Mouse (Mus musculus) spleen, postnatal 36 days (tissue): ENCODE measurements around the gene Syne2.
"Not testable (repeated sequence)": the region's sequence is repeated elsewhere in the genome, so short reads cannot be mapped to it uniquely, and the experiment has no call there.

Experiments used
- DNase-seq, 2 experiments: peaks; one replicate each; pipeline ENCODE4 v3.0.0; 2022; ENCODE audit warnings: low spot score in 2 of 2, mixed read lengths in 1 of 2

Gene Syne2

GRCm38 (mm10) chr12:76095117-76096035 is 277.4 kb downstream of the Syne2 start:
- peak in 1 of 2 experiments; percentile 5 for DNase-seq

GRCm38 (mm10) chr12:76102621-76103020 is 284.7 kb downstream of the Syne2 start:
- DNase-seq: no peak

GRCm38 (mm10) chr12:76104596-76105351 is 286.8 kb downstream of the Syne2 start:
- no peak for DNase-seq

- DNase-seq: no peak
Observed at GRCm38 (mm10) chr12:76109646-76110405, 291.9 kb downstream of the Syne2 start.

GRCm38 (mm10) chr12:76111046-76111445 is 293.1 kb downstream of the Syne2 start:
- no peak for DNase-seq

GRCm38 (mm10) chr12:76116577-76116976 is 298.6 kb downstream of the Syne2 start:
- DNase-seq: no peak

GRCm38 (mm10) chr12:76117632-76118153 is 299.8 kb downstream of the Syne2 start:
- DNase-seq: no peak

GRCm38 (mm10) chr12:76123223-76123622 is 305.3 kb downstream of the Syne2 start:
- peak; percentile 21 for DNase-seq

- no peak for DNase-seq
Observed at GRCm38 (mm10) chr12:76128306-76128705, 310.4 kb downstream of the Syne2 start.

GRCm38 (mm10) chr12:76128831-76129230 is 310.9 kb downstream of the Syne2 start:
- no peak for DNase-seq

- DNase-seq: peak in 1 of 2 experiments; percentile 8
Observed at GRCm38 (mm10) chr12:76130281-76130680, 312.3 kb downstream of the Syne2 start.

- no peak for DNase-seq
Observed at GRCm38 (mm10) chr12:76130891-76131290, 313.0 kb downstream of the Syne2 start.

- DNase-seq: no peak
Observed at GRCm38 (mm10) chr12:76132591-76132990, 314.7 kb downstream of the Syne2 start.

- not testable (repeated sequence) for DNase-seq
Observed at GRCm38 (mm10) chr12:76133081-76133480, 315.1 kb downstream of the Syne2 start.

GRCm38 (mm10) chr12:76136701-76137100 is 318.8 kb downstream of the Syne2 start:
- DNase-seq: no peak

- not testable (repeated sequence) for DNase-seq
Observed at GRCm38 (mm10) chr12:76152389-76152788, 334.5 kb downstream of the Syne2 start.
